Mouse (Mus musculus): ENCODE data around the gene Nop9. TPM values are rescaled to one million over a fixed set of nuclear protein-coding genes. Genes with fewer than 3 reads are reported as not detected.
"Not testable (repeated sequence)": the region's sequence is repeated elsewhere in the genome, so short reads cannot be mapped to it uniquely, and the experiment has no call there.

Nop9 gene
- total RNA-seq, 2 experiments from 2014 or later, result 35.7 to 36.6 TPM

DNA sequence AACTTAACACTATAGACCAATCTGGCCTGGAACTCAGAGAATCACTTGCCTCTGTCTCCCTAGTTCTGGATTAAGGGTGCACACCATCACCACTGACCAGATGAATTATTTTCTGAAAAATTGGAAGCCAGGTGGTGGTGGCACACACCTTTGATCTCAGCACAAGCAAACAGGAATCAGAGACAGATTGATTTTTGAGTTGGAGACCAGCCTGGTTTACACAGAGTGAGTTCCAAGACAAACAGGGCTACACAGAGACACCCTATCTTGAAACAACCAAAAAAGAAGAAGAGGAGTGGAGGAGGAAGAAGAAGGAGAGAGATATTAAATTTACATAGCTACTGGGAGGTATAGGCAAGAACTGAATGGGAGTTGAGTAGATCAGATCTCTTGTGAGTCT, 19.2 kb upstream of the Nop9 start:
- ATAC-seq (replicated peaks; ENCODE audit: poor library complexity, severe bottlenecking), result no peak

DNA sequence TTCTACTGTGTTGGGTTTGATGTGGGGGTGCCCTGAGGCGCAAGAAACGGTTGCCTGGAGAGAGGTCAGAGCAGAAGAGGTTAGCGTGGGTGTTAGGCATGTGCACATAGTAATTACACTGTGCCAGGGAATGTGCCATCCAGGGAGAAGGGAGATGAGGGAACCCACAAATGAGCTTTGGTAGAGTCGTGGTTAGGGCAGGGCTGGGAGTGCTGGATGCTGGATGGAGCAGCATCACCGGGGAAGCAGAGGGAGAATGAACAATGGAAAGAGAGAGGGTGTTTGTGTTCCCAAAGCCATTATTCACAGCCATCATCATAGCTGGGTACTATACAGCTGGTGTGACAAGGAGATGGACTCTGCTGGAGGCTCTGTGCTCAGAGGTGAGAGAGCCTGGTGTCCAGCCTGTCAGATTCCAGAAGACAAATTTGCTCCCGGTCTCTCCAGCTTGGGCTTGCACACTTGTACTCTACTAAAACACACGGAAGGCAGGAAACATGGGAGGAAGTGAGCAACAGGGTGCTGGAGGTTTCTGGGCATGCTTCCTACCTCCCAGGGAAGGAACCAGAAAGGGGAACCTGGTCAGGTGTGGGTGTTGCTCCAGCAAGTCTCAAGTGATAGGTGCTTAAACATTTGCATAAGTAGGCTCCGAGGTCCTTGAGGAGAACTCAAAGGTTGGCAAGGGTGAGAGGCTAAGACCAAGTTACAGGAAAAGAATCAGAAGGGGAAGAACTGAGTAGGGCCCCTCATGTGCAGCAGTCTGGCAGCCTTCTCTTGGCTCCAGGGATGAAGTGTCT, 17.4 kb upstream of the Nop9 start:
- ATAC-seq (replicated peaks; ENCODE audit: poor library complexity, severe bottlenecking), result peak; percentile 37

DNA sequence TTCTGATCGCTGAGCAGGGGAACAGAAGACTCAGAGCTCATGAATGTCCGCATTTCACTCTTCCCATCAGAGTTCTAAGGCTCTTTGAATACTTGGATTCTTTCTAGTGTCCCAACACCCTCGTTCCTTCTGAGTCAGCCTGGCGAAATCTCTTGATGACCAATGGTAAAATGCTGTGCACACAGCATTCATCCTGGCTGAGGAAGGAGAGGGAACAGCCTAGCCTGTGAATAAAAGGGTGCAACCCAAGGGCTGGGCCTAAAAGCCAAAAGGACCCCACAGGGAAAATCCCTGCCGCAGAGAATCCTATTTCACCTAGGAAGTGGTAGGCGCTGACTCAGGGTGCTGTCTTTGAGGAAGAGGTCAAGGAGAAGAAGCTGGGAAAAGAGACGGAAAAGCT, 15.4 kb upstream of the Nop9 start:
- no peak for ATAC-seq (replicated peaks; ENCODE audit: poor library complexity, severe bottlenecking)

DNA sequence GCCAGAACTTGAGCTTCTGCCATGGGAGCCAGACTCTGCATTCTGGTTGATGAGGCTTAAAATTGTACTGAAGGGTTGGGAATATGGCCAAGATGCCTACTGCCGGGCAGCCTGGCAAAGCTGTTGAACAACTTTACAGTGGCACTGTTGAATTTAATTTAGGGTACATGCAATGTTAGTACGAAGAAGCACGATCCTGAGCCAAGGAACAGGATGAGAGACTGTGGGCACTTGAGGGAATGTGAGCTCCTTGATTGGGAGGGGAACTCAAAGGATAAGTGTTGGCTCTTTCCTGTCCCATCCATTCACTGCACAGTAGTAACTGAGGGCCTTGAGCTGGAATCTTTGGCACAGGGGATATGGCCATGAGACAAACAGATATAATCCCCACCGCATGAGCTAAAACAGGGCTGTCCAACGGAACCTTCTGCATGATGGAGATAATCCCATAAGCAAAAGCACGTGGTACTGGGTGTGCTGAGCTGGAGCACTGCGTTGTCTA, 14.9 kb upstream of the Nop9 start:
- no peak for ATAC-seq (replicated peaks; ENCODE audit: poor library complexity, severe bottlenecking)

DNA sequence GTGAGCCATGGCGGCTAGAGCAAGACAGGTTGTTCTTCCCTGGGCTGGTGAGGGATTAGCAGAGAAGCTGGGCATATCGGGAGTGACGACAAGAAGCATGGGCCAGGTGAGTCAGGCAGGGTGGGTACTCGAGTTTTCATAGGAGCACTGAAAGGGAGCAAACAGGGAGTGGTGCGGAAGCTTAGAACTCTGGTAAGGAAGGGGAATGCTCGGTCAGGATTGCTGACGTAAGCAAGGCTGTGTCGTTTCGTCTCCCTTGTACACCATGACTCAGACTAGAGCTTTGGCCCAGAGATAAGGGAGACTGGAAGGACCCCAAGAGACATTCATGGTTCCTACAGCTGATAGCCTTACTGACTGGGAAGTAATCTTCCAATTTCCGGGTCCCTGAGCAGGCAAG, 11.6 kb upstream of the Nop9 start:
- ATAC-seq (replicated peaks; ENCODE audit: poor library complexity, severe bottlenecking), result no peak

DNA sequence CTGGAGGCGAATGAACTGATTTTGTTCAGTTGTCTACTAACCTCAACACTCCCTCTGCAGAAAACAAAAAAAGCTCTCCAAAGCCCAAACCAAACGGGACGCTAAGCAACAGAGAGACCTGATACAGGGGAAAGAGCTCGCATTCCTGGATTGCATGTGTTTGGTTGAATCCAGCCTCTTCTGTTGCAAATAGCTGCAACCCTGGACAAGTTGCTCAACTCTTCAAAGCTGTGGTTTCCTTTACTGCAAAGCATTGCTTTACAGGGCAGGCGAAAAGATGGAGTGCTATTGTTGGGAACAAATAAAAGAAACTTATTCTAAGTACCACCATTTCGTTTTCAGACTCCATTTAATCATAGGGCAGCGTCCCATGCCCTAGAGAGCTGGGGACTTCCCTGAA, 10.6 kb upstream of the Nop9 start:
- ATAC-seq (replicated peaks; ENCODE audit: poor library complexity, severe bottlenecking), result peak; percentile 61

DNA sequence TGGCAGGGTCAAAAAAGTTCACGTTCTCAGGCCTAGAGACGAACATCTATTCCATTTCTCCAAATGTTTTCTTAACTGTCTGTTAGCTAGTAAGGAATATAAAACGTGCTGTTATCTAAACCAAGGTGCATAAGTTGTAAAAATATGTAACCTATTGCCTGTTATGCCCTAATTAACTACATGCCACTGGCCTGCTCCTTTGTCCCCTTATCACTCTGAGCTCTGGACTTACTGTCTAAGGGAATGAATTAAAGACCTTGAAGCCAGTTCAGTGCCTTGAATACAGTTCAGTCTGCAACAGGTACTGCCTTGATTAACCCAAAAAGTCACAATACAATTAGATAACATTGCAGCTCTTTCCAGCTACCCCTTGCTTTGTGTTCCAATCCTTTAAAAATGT, 10.2 kb upstream of the Nop9 start:
- no peak for ATAC-seq (replicated peaks; ENCODE audit: poor library complexity, severe bottlenecking)

DNA sequence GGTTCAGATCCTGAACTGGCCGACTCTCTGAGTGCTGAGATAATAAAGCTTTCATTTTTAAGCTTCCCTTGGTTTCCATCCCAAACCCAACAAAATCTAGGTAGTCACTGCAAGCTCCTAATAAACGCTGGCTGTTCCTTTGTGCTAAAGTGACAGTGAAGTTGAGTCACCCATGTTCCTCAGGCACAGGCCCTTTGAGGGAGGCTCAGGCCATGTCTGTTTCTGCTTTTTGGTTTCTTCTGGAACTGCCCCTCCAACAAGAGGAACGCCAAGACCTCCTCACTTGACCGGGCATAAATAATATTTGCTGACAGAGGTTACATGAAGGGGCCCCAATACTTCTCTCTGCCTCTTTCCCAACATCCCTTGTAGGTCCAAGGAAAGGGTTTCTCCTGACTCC, 9.7 kb upstream of the Nop9 start:
- peak; percentile 58; the same call in 1 of the 2 replicates for ATAC-seq (replicated peaks; ENCODE audit: poor library complexity, severe bottlenecking)

DNA sequence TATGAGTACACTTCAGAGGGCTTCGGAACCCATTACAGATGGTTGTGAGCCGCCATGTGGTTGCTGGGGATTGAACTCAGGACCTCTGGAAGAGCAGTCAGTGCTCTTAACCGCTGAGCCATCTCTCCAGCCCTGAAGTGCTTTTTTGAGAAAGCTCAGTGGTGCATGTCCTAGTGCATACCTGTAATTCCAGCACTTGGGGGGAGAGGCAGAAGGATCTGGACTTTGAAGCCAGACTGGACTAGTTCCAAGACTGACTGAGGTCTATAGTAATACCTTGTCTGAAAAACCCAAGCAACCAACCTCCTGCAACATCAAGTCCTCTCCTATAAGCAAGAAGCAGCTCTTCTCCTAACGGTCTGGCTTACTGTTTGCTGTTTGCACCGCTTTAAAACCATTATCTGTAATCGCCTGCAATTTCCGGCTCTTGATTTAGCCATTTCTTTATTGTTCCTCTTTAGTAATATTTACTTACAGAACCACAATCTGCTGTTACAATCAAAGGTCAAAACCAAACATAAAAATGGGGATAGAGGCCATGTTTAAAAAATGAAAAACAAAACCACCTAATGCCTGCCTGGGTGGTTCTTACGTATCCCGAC, 8.3 kb upstream of the Nop9 start:
- peak; percentile 33; the same call in 1 of the 2 replicates for ATAC-seq (replicated peaks; ENCODE audit: poor library complexity, severe bottlenecking)

DNA sequence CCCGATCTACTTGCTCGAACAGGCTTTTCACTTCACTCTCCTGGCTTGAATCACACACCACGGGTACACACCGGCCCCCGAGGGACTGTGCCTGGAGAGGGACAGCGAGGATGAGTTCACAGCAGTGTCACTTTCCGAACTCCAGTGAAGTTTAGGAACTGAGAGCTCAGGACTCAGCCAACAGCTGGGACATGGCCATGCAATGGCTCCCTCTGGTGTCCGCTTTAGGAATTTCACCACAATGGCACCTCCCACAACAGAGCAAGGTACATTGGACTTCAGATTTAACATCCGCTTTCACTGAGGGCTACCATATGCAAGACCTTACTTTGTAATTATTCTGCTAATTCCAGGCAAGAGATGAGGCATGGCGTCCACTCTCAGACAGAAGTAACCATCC, 1.8 kb upstream of the Nop9 start:
- ATAC-seq (replicated peaks; ENCODE audit: poor library complexity, severe bottlenecking), result peak; percentile 75

DNA sequence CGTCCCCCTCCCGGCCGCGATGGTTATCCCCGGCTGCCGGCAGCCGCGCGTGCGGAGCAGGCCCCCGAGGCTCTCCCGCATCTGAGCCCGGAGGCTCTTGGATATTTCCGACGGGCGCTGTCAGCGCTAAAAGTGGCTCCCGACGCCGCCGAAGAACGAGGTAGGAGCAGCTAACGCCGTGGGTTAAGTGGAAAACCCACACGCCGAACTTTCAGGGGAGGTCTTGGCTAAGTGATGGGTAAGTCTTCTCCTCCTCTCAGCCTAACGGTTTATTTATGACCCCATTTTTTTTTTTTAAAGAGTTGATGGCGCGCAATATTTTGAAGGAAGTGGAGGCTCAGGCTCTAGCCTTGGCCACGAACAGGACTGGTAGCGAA, 356 bp downstream of the Nop9 start:
- ATAC-seq (replicated peaks; ENCODE audit: poor library complexity, severe bottlenecking), result no peak

DNA sequence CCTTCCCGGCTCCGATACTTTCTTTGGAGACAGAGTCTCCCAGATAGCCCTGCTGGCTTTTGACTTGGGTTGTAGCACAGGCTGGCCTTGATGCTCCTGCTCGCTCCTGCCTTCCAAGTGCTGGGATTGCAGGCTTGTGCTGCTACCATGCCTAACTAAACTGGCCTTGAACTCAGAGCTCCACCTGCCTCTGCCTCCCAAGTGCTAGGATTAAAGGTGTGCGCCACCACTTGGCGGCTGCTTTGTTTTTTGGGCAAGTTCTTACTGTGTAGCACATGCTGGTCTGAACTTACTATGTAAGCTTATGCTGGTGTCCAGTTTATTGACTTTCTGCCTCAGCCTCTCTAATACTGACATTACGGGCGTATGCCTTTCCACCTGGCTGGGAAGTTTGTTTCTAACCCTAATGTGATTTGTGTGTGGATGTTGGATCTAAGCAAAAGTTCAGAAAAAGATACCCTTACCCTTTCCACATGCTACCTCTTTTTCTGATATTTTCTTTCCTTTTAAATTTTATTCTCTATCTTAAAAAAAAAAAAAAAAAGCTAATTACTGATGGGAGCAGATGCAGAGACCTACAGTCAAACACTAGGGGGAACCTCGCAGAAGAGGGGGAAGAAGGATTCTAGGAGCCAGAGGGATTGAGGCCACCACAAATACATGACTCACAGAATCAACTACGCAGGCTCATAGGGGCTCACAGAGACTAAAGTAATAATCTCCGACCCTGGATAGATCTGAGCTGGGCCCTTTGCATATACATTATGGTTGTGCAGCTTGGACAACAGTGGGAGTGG, 1.8 kb downstream of the Nop9 start:
- ATAC-seq (replicated peaks; ENCODE audit: poor library complexity, severe bottlenecking), result no peak

DNA sequence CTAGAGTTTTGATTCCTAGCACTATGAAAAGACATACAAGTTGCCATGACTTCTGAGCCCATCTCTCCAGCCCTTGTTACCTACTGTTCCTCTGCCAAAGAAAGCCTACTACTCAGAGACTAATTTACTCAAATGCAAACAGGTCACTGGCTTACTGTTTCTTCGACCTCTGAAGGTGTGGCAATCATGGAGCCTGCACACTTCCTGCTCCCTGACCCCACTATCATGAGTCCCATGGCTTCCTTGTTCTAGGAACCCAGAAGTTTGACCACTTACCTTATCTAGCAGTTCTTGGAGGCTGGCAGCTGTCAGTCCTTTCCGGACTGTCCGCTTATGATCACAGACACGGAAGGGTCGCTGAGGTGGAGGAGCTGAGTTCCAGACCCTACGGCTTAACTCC, 12.1 kb downstream of the Nop9 start:
- ATAC-seq (replicated peaks; ENCODE audit: poor library complexity, severe bottlenecking), result peak; percentile 42

DNA sequence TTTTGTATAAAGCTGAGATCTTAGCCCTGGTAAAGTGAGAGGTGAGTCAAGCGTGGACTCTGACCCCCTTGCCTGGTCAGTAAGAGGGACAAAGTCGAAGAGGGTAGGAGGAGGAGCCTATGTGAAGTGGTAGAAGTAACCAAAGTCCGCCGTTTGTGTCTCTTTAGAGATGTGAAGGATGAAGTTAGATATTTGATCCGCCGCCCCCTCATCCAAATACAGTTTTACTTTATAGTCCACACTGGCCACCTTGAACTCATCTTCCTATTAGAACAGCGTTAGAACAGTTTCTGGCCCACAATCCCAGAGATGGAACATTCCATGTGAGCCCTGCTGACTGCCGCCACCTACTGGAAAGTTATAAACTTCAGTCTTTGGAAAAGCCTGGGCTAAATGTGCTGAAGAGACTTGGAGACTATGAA, 12.9 kb downstream of the Nop9 start, which contains the start of gene Cideb:
Cideb (minus strand) TSS at position 96 of the 422 bp plus-strand sequence.
- ATAC-seq (replicated peaks; ENCODE audit: poor library complexity, severe bottlenecking), result peak; percentile 23

DNA sequence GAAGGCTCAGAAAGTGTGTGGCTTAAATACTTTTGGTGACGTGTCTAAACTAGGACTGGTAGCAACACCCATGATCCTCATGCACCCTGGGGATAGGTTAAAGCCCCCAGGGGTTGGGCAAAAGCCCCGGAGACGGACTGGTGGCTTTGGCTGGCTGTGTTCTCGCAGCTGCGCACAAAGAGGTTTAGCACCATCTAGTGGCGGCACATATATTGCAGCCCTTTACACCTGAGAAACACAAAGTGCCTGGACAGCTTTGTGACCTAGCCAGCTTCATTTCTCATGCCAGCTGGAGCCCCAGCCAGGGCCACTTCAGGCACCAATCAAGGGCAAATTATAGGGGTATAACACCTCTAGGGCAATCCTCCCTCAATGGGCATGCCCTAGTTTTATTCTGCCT, 14.7 kb downstream of the Nop9 start:
- not testable (repeated sequence) for ATAC-seq (replicated peaks; ENCODE audit: poor library complexity, severe bottlenecking)

DNA sequence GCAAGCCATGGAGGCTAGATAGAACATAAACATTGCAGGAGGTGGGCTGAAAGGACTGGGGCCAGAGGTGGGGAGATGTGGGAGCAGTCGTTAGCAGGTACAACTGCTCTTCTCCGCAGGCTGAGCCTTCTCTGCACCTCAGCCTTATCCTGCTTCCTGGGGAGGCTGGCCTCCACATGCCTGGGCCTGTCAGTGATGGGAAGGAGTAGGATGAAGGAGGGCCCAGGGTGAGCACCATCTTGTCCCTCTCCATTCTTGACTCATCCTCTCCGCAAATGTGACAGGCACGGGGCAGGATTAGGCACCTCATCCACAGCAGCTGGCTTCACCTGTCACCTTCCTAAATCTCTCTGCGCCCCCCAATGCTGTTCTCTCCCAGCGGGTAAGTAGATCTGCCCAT, 15.7 kb downstream of the Nop9 start, which contains the start of gene Ltb4r2:
Ltb4r2 (plus strand) TSS at position 266 of the 400 bp plus-strand sequence.
- ATAC-seq (replicated peaks; ENCODE audit: poor library complexity, severe bottlenecking), result no peak

DNA sequence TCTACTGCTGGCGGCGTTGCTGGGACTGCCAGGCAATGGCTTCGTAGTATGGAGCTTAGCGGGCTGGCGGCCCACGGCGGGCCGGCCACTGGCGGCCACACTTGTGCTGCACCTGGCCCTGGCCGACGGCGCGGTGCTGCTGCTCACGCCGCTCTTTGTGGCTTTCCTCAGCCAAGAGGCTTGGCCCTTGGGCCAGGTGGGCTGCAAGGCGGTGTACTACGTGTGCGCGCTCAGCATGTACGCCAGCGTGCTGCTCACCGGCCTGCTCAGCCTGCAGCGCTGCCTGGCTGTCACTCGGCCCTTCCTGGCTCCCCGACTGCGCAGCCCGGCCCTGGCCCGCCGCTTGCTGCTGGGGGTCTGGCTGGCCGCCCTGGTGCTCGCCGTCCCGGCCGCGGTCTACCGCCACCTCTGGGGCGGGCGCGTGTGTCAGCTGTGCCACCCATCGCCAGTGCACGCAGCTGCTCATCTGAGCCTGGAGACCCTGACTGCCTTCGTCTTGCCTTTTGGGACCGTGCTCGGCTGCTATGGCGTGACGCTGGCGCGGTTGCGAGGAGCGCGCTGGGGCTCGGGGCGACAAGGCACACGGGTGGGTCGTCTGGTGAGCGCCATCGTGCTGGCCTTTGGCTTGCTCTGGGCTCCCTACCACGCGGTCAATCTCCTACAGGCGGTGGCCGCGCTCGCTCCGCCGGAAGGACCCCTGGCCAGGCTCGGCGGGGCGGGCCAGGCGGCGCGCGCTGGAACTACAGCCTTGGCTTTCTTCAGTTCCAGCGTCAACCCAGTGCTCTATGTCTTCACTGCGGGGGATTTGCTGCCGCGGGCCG, 16.7 kb downstream of the Nop9 start:
- peak; percentile 20 for ATAC-seq (replicated peaks; ENCODE audit: poor library complexity, severe bottlenecking)

DNA sequence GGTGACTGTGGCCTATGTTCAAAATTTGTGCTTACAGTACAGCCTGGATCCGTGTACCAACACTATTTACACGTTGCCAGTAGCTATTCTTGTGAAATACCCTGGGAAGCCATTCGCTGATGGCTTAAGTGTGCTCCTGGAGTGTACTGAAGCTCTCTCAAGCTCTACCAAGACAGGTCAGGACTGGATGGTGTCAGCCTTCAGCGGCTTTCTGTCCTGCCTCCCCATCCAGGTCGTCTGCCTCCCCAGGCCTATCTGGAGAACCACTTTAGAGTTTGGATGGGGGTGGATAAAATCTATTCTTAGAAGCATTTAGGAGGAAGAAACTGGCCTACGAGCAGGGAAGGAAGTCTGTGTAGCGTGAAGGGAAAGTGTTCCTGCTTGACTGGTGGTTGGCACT, 17.7 kb downstream of the Nop9 start:
- peak; percentile 15; the same call in 1 of the 2 replicates for ATAC-seq (replicated peaks; ENCODE audit: poor library complexity, severe bottlenecking)

DNA sequence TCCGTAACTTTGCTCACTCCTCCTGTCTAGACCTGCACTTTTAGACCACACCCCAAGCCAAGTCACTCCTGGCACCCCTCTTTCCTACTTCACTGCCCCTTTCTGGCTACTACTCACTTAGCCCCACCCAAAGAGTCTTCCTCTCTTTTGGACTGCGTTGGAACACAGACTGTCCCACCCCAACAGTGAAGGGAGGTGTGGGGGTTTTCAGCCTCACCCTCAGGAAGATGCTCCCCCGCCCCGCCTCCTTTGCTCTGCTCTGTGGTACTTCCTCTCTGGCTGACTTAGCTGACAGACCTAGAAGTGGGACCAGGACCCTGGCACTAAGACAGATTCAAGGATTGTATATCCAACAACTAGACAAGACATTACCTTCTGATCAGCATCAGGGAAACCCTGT, 20.2 kb downstream of the Nop9 start, which contains the start of gene Ltb4r1:
Ltb4r1 (plus strand) TSS at position 267 of the 400 bp plus-strand sequence.
- peak; percentile 51 for ATAC-seq (replicated peaks; ENCODE audit: poor library complexity, severe bottlenecking)
